Mouse (Mus musculus) hindbrain, postnatal 0 days (tissue): ENCODE data around the gene Mlh3. TPM values are rescaled to one million over a fixed set of nuclear protein-coding genes. Genes with fewer than 3 reads are reported as not detected.
A peak's percentile ranks its signal among the peaks of the same experiment; 100 is the strongest.

Experiments
- ATAC-seq: fragments of 200-750 bp; cut with Nextera tagmentation; 2 replicates; pipeline ENCODE4 v1.8.0; 2017; ENCODE audit warnings: mild to moderate bottlenecking, moderate TSS enrichment, moderate library complexity
- DNase-seq: peaks from one replicate; pipeline ENCODE4 v3.0.0-alpha.2; 2015; ENCODE audit warnings: low spot score
- H3K27ac ChIP-seq: fragments of 300-500 bp; sonication (generic); 2 replicates; pipeline ENCODE4 v1.5.1; 2014; ENCODE audit warnings: mild to moderate bottlenecking
- H3K27me3 ChIP-seq: fragments of 300-500 bp; sonication (generic); 2 replicates; pipeline ENCODE4 v1.6.1; 2014; ENCODE audit warnings: low read length, mixed read lengths; ENCODE audit not compliant: insufficient read depth
- H3K36me3 ChIP-seq: fragments of 300-500 bp; sonication (generic); 2 replicates; pipeline ENCODE4 v1.6.1; 2014; ENCODE audit warnings: low read length, mixed read lengths; ENCODE audit not compliant: insufficient read depth
- H3K4me1 ChIP-seq: fragments of 300-500 bp; sonication (generic); 2 replicates; pipeline ENCODE4 v1.6.1; 2014; ENCODE audit warnings: antibody characterized with exemption, low read length, mixed read lengths; ENCODE audit not compliant: insufficient read depth
- H3K4me2 ChIP-seq: fragments of 300-500 bp; sonication (generic); 2 replicates; pipeline ENCODE4 v1.6.1; 2014; ENCODE audit warnings: low read depth, mild to moderate bottlenecking, low read length, moderate library complexity, mixed read lengths
- H3K4me3 ChIP-seq: fragments of 300-500 bp; sonication (generic); 2 replicates; pipeline ENCODE4 v1.5.1; 2014; ENCODE audit warnings: low read length
- H3K9ac ChIP-seq: fragments of 300-500 bp; sonication (generic); replicated peaks from 2 replicates; pipeline ENCODE4 v1.6.1; 2014; ENCODE audit warnings: mild to moderate bottlenecking, low read length, moderate library complexity, mixed read lengths
- H3K9me3 ChIP-seq: fragments of 300-500 bp; sonication (generic); 2 replicates; pipeline ENCODE4 v1.6.1; 2016; ENCODE audit warnings: low read length, mixed read lengths
- CTCF ChIP-seq: IDR thresholded peaks from 2 replicates; pipeline ENCODE4 v1.5.1; 2016; ENCODE audit warnings: antibody characterized with exemption, control low read depth, low read depth
- WGBS: fragments of 180-500 bp; shearing (Covaris S2); extraction: QIAGEN DNeasy Blood & Tissue Kit; methylation state at CpG from one replicate; pipeline ENCODE4 v1.1.7; 2014; 5-methylcytosine and 5-hydroxymethylcytosine counted together
- polyA plus RNA-seq: library from polyadenylated mRNA; unstranded; fragments of >200 nt; fragmentation: Nextera tagmentation; extraction: Ambion mirVana; gene quantifications from 2 replicates; pipeline ENCODE4 v1.2.1, GENCODE M21; 2015
- total RNA-seq: library from RNA; depleted of rRNA; stranded (reverse); fragments of >200 nt; gene quantifications from 2 replicates; pipeline ENCODE4 v1.2.3, GENCODE M21; 2014; rRNA removed

The Mlh3 gene
- 5.5 and 9.9 TPM in 2 replicates for total RNA-seq
- 4.9 and 5.1 TPM in 2 replicates for polyA plus RNA-seq

DNA sequence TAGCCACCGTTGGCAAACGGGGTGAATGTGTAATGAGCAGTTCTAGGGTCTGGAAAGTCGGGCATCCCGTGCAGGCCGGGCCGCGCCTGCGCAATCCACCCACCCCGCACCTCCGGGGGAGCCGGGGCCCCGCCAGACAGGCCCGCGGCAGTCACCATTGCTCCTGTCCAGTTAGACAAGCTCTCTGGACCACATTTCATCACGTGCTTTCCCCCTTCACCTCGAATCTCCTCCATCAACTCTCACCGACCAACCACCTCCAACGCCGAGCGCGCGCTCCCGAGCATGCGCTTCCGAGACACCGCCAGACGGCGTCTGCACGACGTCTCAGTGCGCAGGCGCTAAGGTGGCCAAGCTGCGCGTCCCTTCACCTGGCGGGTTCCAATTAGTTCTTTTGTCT, at the start of gene Mlh3:
Mlh3 (minus strand) TSS at position 281 of the 400 bp plus-strand sequence.
- Histone ChIP-seq H3K4me2 (peak within 1 kb of the TSS; percentile 55), H3K27ac (peak within 1 kb of the TSS; percentile 61), H3K27me3 (no peaks in the 10 kb centered on the region), H3K9ac (peak within 1 kb of the TSS; percentile 47), H3K36me3 (no peaks in the 10 kb centered on the region), H3K9me3 (no peaks in the 10 kb centered on the region), H3K4me1 (no peaks in the 10 kb centered on the region; the same call in 1 of the 2 replicates), H3K4me3 (peak within 1 kb of the TSS; percentile 46)
- TF ChIP-seq CTCF: peak; percentile 68
- under 1% methylated on average over 35 of the region's 35 CpGs for WGBS
- DNase-seq (peak; percentile 95), ATAC-seq (peak; percentile 96)

DNA sequence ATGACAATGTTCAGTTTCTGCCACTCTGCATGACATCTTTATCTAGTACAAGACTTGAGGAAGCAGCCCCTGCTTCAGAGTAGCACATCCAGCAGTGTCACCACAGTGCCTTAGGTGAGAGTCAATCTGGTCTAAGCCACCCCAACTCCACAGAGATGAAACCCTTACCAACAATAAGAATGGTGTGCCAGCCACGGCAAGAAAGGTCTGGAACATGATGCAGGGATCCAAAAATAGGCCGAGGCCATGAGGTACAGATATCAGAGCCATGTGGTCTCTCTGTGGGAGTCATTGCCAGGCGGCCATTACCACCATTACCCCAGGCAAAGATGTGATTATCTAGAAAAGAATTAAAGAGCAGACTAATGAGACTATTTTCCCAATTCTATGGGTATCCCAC, 38.3 kb upstream of the Mlh3 start:
- Histone ChIP-seq H3K36me3 (peaks cover 86% of the 10 kb centered on the region), H3K4me1 (no peaks in the 10 kb centered on the region), H3K4me3 (no peak overlapping the region), H3K9me3 (no peaks in the 10 kb centered on the region), H3K4me2 (no peak overlapping the region), H3K27me3 (no peaks in the 10 kb centered on the region), H3K27ac (no peak overlapping the region), H3K9ac (no peak overlapping the region)
- no peak for DNase-seq
- no peak for TF ChIP-seq CTCF
- 63% methylated on average over 3 of the region's 3 CpGs for WGBS
- no peak for ATAC-seq

DNA sequence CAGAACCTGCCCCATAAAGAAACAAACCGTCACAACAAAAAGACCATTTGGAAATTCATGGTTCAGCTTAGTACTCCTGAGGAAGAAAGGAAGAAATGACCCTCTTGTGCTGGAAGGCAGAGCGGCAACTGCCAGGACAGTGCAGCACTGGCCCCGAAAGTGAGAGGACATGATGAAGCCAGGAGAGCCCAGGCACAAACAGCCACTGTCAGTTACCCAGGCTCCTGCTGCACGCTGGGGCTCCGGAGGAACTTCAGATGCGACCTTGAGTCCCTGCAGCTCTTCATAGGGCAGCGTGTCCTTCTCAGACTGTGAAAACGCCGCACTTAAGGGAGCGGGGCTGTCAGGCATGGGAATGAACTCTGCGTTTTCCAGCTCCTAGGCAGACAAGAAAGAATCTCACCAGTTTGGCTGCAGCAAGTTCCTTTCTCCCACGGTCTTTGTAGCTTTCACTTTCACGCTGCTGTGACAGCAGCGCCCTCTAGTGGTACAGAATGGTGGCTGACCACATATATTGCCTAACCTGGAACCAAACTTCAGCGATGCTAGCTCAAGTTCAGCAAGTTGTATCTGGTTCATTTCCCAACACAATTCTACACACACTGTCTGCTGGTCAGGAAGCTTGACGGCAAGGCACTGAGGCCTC, 35.0 kb upstream of the Mlh3 start:
- H3K36me3 ChIP-seq: peaks cover 80% of the 10 kb centered on the region
- TF ChIP-seq CTCF: peak; percentile 99
- H3K9ac ChIP-seq: no peak overlapping the region
- H3K27ac ChIP-seq: peak overlapping the region; percentile 64
- H3K4me1 ChIP-seq: no peaks in the 10 kb centered on the region
- peak; percentile 75 for ATAC-seq
- WGBS: 39% methylated on average over 16 of the region's 16 CpGs
- peak; percentile 93 for DNase-seq
- H3K9me3 ChIP-seq: no peaks in the 10 kb centered on the region
- H3K4me3 ChIP-seq: no peak overlapping the region
- peak overlapping the region; percentile 33; the same call in 1 of the 2 replicates for H3K4me2 ChIP-seq
- no peaks in the 10 kb centered on the region for H3K27me3 ChIP-seq

DNA sequence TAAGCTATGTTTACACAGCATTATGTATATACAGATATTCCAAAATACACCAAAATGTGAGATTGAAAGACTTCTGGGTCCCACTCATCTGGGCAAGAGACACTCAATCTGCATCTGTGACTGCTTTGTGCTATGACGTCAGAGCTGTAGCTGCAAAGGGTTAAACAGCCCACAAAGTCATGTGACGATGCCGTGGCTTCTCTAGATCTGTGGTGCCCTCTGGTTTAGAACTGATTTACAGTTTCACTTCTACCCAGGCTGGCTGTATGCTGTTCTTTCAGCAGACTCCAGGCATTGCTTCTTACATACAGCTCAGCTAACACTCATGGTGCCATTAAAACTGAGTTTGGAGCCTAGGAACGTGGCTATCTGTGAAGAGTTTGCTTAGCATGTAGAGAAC, 34.3 kb upstream of the Mlh3 start:
- no peak for TF ChIP-seq CTCF
- ATAC-seq: no peak
- 68% methylated on average over 4 of the region's 4 CpGs for WGBS

DNA sequence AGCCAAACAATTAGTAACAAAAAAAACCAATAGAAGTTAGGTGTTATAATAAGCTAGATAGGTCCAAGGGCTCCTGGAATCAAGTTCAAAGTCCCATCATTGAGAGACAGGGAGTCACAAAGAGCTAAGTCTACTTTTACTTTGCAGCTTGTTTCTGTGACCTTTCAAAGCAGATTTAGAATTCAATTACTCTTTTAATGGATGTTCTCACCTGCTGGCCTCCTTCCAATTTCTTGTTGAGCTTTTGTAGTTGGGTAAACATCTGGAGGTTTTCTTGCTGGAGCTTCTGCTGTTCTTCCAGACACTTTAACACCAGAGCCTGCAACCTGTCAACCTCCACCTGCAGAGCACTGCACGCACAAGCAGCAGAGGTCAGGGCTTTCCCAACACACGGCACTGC, 32.9 kb upstream of the Mlh3 start:
- Histone ChIP-seq H3K4me1 (no peaks in the 10 kb centered on the region), H3K27me3 (no peaks in the 10 kb centered on the region), H3K36me3 (peaks cover 65% of the 10 kb centered on the region), H3K9me3 (no peaks in the 10 kb centered on the region), H3K9ac (no peak overlapping the region), H3K4me3 (no peak overlapping the region), H3K4me2 (no peak overlapping the region), H3K27ac (no peak overlapping the region)
- ATAC-seq: no peak
- 73% methylated on average over 2 of the region's 2 CpGs for WGBS
- no peak for DNase-seq
- no peak for TF ChIP-seq CTCF

More for the DNA sequence above, 34.3 kb upstream of the Mlh3 start:
- H3K9ac ChIP-seq: no peak overlapping the region
- no peak overlapping the region for H3K4me2 ChIP-seq
- H3K4me1 ChIP-seq: no peaks in the 10 kb centered on the region
- DNase-seq: no peak
- H3K27me3 ChIP-seq: no peaks in the 10 kb centered on the region
- H3K9me3 ChIP-seq: no peaks in the 10 kb centered on the region
- no peak overlapping the region for H3K4me3 ChIP-seq
- H3K36me3 ChIP-seq: peaks cover 77% of the 10 kb centered on the region
- 0 out of 2 replicates have a peak overlapping the region, but pooled peaks have one; percentile 64 for H3K27ac ChIP-seq

DNA sequence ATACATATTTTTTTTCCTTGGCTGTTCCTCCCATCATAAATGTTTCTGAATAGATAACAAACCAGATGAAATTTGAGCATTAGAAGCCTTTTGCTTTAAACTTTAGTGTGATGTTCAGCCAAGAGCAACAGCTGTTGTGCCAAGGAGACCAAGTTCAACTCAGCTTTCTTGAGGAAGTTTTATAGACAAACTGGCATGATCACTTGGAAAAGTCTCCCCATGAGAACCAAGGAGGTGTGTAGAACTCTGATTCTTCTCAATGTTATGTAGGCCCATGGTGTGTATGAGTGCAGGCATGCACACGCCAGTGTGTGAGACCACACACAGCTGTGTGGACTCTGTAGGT, 28.4 kb upstream of the Mlh3 start:
- H3K4me3 ChIP-seq: no peak overlapping the region
- peaks cover 4% of the 10 kb centered on the region for H3K9me3 ChIP-seq
- no peaks in the 10 kb centered on the region for H3K4me1 ChIP-seq
- ATAC-seq: no peak
- H3K9ac ChIP-seq: no peak overlapping the region
- peaks cover 27% of the 10 kb centered on the region for H3K36me3 ChIP-seq
- no peak overlapping the region for H3K4me2 ChIP-seq
- H3K27ac ChIP-seq: no peak overlapping the region
- no peak for DNase-seq
- TF ChIP-seq CTCF: no peak
- no peaks in the 10 kb centered on the region for H3K27me3 ChIP-seq
- WGBS: 89% methylated on average over 1 of the region's 1 CpGs

DNA sequence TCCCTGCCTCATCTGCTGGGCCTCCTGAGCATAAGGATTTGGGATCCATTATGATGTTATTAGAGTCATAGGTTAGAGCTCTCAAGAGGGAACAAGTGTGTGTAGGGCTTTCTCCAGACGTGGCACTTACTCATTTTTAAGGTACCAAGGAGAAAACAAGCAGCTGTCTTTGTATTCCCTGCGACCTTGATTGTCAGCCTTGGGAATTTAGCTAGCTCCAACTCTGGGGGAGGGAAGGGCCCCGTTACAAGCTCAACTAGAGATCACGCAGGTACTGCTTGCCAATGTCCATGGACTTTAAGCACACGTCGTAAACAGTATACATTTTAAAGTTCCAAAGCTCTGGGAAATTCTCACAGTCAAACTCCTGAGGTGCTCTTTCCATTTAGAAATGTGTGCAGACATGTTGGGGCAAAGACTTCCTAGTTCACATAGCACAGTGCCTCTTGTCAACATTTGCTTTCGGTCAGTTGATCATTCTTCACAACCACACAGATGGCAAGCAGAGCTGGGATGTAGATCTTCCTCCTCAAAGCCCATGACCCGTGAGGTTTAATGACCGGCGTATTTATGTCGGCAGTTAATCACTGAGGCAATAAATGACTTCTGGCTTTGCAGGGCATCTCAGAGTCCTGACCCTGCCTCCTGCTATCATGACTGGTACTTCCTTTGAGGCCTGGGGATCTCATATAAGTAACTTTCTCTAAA, 27.9 kb upstream of the Mlh3 start:
- no peak for ATAC-seq
- Histone ChIP-seq H3K4me1 (no peaks in the 10 kb centered on the region), H3K9ac (no peak overlapping the region), H3K36me3 (peaks cover 25% of the 10 kb centered on the region), H3K4me2 (no peak overlapping the region), H3K9me3 (peaks cover 4% of the 10 kb centered on the region), H3K27me3 (no peaks in the 10 kb centered on the region), H3K27ac (no peak overlapping the region), H3K4me3 (no peak overlapping the region)
- no peak for TF ChIP-seq CTCF
- 77% methylated on average over 11 of the region's 11 CpGs for WGBS
- DNase-seq: no peak
